Mouse (Mus musculus): ENCODE results near the gene Zbtb22.

Gene Zbtb22

DNA sequence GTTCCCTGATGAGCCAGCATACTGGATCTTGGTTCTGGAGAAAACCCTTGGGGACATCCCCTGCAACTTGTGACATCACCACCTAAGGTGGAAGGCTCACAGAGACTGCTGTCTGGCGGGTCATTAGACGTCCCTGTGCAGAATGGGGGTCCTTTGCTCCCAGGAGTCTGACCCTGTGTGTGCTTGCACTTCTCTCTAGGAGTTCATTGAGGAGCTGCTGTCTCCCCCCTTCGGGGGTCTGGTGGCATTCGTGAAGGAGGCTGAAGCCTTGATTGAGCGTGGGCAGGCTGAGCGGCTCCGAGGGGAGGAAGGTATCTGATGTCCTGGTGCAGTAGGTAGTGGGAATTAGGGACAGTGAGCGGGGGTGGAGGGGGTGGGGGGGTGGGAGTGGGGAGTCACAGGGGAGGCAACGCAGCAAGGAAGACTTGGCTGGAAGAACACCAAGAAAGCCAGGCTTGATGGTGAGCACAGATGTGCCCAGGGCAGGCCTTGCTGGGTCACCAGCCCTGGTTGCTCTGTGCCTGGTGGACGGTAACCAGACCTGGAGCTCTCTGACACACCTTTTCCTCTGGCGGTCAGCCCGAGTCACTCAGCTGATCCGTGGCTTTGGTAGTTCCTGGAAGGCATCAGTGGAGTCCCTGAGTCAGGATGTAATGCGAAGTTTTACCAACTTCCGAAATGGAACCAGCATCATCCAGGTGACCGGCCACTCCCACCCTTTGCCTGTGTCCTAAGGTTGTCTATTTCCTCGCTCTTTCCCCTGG lies 49.6 kb downstream of the Zbtb22 start:
- DNase-seq (ENCODE audit: low spot score in 2 of 2): peak in 1 of 2 experiments; percentile 60

DNA sequence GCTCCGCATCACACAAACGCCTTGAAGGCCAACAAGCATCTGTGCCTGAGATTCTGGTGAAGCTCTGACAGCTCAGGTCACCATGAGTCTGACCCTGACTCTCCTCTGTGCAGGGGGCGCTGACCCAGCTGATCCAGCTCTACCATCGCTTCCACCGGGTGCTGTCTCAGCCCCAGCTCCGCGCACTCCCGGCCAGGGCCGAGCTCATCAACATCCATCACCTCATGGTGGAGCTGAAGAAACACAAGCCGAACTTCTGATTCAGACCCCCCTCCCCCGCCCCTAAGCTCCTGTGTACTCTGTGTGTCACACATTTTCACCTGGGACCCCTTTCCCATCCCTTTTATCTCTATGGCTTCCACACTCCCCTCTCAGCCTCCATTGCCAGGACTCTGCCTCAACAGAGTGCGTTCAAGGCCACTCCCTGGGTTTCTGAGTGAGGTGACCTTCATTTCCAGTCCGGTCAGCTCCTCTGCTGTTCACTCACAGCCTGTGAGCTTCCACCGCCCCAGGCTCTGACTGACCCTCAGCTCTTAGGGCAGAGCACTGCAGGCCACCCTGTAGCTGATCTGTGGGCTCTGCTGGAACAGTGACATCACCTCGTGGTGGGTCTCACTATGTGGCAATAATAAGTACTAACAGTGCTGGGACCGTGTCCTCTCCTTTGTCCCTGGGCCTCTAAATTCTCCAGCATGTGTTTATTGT lies 50.3 kb downstream of the Zbtb22 start:
- peak in 1 of 2 experiments; percentile 63 for DNase-seq (ENCODE audit: low spot score in 2 of 2)

DNA sequence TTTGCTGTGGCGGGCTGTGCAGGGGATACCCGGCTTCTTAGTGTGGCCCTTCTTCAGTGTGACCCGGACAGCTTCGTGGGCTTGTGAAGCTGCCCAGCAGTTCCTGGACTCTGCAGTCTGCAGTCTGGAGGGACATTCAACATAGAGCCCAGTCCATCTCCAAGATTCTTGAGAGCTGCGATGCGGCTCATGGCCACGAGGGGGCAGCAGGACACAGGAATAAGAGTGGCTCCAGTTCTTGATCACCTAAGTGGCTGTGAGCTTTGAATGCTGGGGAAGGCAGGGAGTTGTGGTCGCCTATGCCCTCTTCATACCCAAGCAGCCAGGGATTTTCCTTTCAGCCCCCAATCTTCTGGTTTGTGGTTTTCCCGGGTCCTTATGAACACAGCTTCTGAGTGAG lies 52.8 kb downstream of the Zbtb22 start:
- DNase-seq (ENCODE audit: low spot score in 2 of 2): peak; percentile 45 to 77
